Mouse (Mus musculus) liver, embryonic 15.5 days (tissue): Measurements from ENCODE around the gene Scimp. TPM values are rescaled to one million over a fixed set of nuclear protein-coding genes. Genes with fewer than 3 reads are reported as not detected.

ENCODE experiments used
- ATAC-seq: fragments of 200-750 bp; cut with Nextera tagmentation; 2 replicates; pipeline ENCODE4 v1.8.0; 2017; ENCODE audit warnings: moderate number of reproducible peaks, mild to moderate bottlenecking, moderate library complexity; ENCODE audit not compliant: insufficient read depth
- H3K27ac ChIP-seq: fragments of 300-500 bp; sonication (generic); replicated peaks from 2 replicates; pipeline ENCODE4 v1.5.1; 2015; ENCODE audit warnings: mild to moderate bottlenecking, inconsistent platforms
- H3K27me3 ChIP-seq: fragments of 300-500 bp; sonication (generic); 2 replicates; pipeline ENCODE4 v1.6.1; 2015; ENCODE audit warnings: mild to moderate bottlenecking, inconsistent platforms
- H3K36me3 ChIP-seq: fragments of 300-500 bp; sonication (generic); replicated peaks from 2 replicates; pipeline ENCODE4 v1.6.1; 2015; ENCODE audit warnings: moderate library complexity, mild to moderate bottlenecking, inconsistent platforms
- H3K4me1 ChIP-seq: fragments of 300-500 bp; sonication (generic); replicated peaks from 2 replicates; pipeline ENCODE4 v1.6.1; 2015; ENCODE audit warnings: inconsistent platforms
- H3K4me2 ChIP-seq: fragments of 300-500 bp; sonication (generic); 2 replicates; pipeline ENCODE4 v1.6.1; 2015; ENCODE audit warnings: moderate library complexity, mild to moderate bottlenecking, inconsistent platforms
- H3K4me3 ChIP-seq: fragments of 300-500 bp; sonication (generic); replicated peaks from 2 replicates; pipeline ENCODE4 v1.5.1; 2015; ENCODE audit warnings: mild to moderate bottlenecking, inconsistent platforms
- H3K9ac ChIP-seq: fragments of 300-500 bp; sonication (generic); 2 replicates; pipeline ENCODE4 v1.6.1; 2015; ENCODE audit warnings: moderate library complexity, mild to moderate bottlenecking, inconsistent platforms
- H3K9me3 ChIP-seq: fragments of 300-500 bp; sonication (generic); replicated peaks from 2 replicates; pipeline ENCODE4 v1.6.1; 2016; ENCODE audit warnings: inconsistent platforms
- WGBS: fragments of 180-500 bp; shearing (Covaris S2); methylation state at CpG from one replicate; pipeline ENCODE4 v1.1.7; 2015; ENCODE audit warnings: mixed read lengths; ENCODE audit not compliant: insufficient replicate concordance; 5-methylcytosine and 5-hydroxymethylcytosine counted together
- polyA plus RNA-seq: library from polyadenylated mRNA; unstranded; fragments of >200 nt; fragmentation: Nextera tagmentation; extraction: Ambion mirVana; gene quantifications from 2 replicates; pipeline ENCODE4 v1.2.1, GENCODE M21; 2015

Gene Scimp
- polyA plus RNA-seq, 1 experiment from 2014 or later, result 0.47 TPM

GRCm38 (mm10) chr11:70811041-70811440 is 1.3 kb downstream of the Scimp start:
- WGBS, result 78% methylated on average over 5 of the region's 5 CpGs
- no peak overlapping the region for H3K4me2 ChIP-seq
- no peaks in the 10 kb centered on the region for H3K4me1 ChIP-seq
- no peak overlapping the region for H3K9ac ChIP-seq
- H3K4me3 ChIP-seq, result no peak overlapping the region
- no peak for ATAC-seq
- H3K36me3 ChIP-seq, result no peaks in the 10 kb centered on the region
- no peaks in the 10 kb centered on the region for H3K27me3 ChIP-seq
- no peaks in the 10 kb centered on the region for H3K9me3 ChIP-seq
- no peak overlapping the region for H3K27ac ChIP-seq

GRCm38 (mm10) chr11:70809011-70809410 is 3.4 kb downstream of the Scimp start:
- Histone ChIP-seq H3K4me3 (no peak overlapping the region), H3K27ac (no peak overlapping the region), H3K27me3 (peaks cover 12% of the 10 kb centered on the region), H3K36me3 (no peaks in the 10 kb centered on the region), H3K4me1 (0 out of 2 replicates have a peak, but pooled peaks cover 4% of the 10 kb centered on the region), H3K4me2 (no peak overlapping the region), H3K9me3 (no peaks in the 10 kb centered on the region), H3K9ac (no peak overlapping the region)
- 32% methylated on average over 1 of the region's 1 CpGs for WGBS
- no peak for ATAC-seq

GRCm38 (mm10) chr11:70808101-70808500 is 4.3 kb downstream of the Scimp start:
- WGBS, result 33% methylated on average over 3 of the region's 3 CpGs

GRCm38 (mm10) chr11:70807630-70808029 is 4.8 kb downstream of the Scimp start:
- H3K9me3 ChIP-seq, result no peaks in the 10 kb centered on the region
- H3K9ac ChIP-seq, result no peak overlapping the region
- no peaks in the 10 kb centered on the region for H3K36me3 ChIP-seq
- no peak overlapping the region for H3K27ac ChIP-seq
- 33% methylated on average over 4 of the region's 4 CpGs for WGBS
- H3K4me3 ChIP-seq, result no peak overlapping the region
- 0 out of 2 replicates have a peak, but pooled peaks cover 4% of the 10 kb centered on the region for H3K4me1 ChIP-seq
- H3K4me2 ChIP-seq, result no peak overlapping the region
- no peak for ATAC-seq
- H3K27me3 ChIP-seq, result peaks cover 12% of the 10 kb centered on the region

More at GRCm38 (mm10) chr11:70808101-70808500, 4.3 kb downstream of the Scimp start:
- no peak overlapping the region for H3K4me2 ChIP-seq
- H3K27me3 ChIP-seq, result peaks cover 12% of the 10 kb centered on the region
- H3K9ac ChIP-seq, result no peak overlapping the region
- no peaks in the 10 kb centered on the region for H3K36me3 ChIP-seq
- 0 out of 2 replicates have a peak, but pooled peaks cover 4% of the 10 kb centered on the region for H3K4me1 ChIP-seq
- no peak overlapping the region for H3K4me3 ChIP-seq
- H3K27ac ChIP-seq, result no peak overlapping the region
- no peaks in the 10 kb centered on the region for H3K9me3 ChIP-seq
- ATAC-seq, result no peak

- no peaks in the 10 kb centered on the region for H3K9me3 ChIP-seq
- no peaks in the 10 kb centered on the region for H3K36me3 ChIP-seq
- no peak overlapping the region for H3K4me2 ChIP-seq
- no peak overlapping the region for H3K27ac ChIP-seq
- H3K4me3 ChIP-seq, result no peak overlapping the region
- no peak overlapping the region for H3K9ac ChIP-seq
- no peak for ATAC-seq
- 0 out of 2 replicates have a peak, but pooled peaks cover 4% of the 10 kb centered on the region for H3K4me1 ChIP-seq
- peaks cover 12% of the 10 kb centered on the region for H3K27me3 ChIP-seq
- 15% methylated on average over 4 of the region's 4 CpGs for WGBS
These were observed 5.7 kb downstream of the Scimp start for GRCm38 (mm10) chr11:70806697-70807096.

GRCm38 (mm10) chr11:70805641-70806175 is 6.7 kb downstream of the Scimp start:
- Histone ChIP-seq H3K36me3 (no peaks in the 10 kb centered on the region), H3K27me3 (peaks cover 12% of the 10 kb centered on the region), H3K4me2 (no peak overlapping the region), H3K4me1 (0 out of 2 replicates have a peak, but pooled peaks cover 4% of the 10 kb centered on the region), H3K9me3 (no peaks in the 10 kb centered on the region), H3K9ac (no peak overlapping the region), H3K27ac (0 out of 2 replicates have a peak overlapping the region, but pooled peaks have one; percentile 33), H3K4me3 (no peak overlapping the region)
- WGBS, result 38% methylated on average over 8 of the region's 8 CpGs
- no peak for ATAC-seq

GRCm38 (mm10) chr11:70804395-70804794 is 8.0 kb downstream of the Scimp start:
- H3K27ac ChIP-seq, result no peak overlapping the region
- 0 out of 2 replicates have a peak, but pooled peaks cover 4% of the 10 kb centered on the region for H3K4me1 ChIP-seq
- no peak overlapping the region for H3K4me2 ChIP-seq
- H3K9ac ChIP-seq, result no peak overlapping the region
- no peak overlapping the region for H3K4me3 ChIP-seq
- H3K27me3 ChIP-seq, result peaks cover 12% of the 10 kb centered on the region
- WGBS, result 44% methylated on average over 3 of the region's 3 CpGs
- H3K36me3 ChIP-seq, result no peaks in the 10 kb centered on the region
- no peak for ATAC-seq
- no peaks in the 10 kb centered on the region for H3K9me3 ChIP-seq

GRCm38 (mm10) chr11:70803711-70804200 is 8.6 kb downstream of the Scimp start:
- Histone ChIP-seq H3K4me3 (no peak overlapping the region), H3K27ac (no peak overlapping the region), H3K36me3 (no peaks in the 10 kb centered on the region), H3K9me3 (no peaks in the 10 kb centered on the region), H3K27me3 (peaks cover 12% of the 10 kb centered on the region), H3K4me2 (no peak overlapping the region), H3K4me1 (0 out of 2 replicates have a peak, but pooled peaks cover 4% of the 10 kb centered on the region), H3K9ac (no peak overlapping the region)
- 18% methylated on average over 6 of the region's 6 CpGs for WGBS
- no peak for ATAC-seq

- Histone ChIP-seq H3K9me3 (no peaks in the 10 kb centered on the region), H3K27me3 (peaks cover 12% of the 10 kb centered on the region), H3K4me1 (0 out of 2 replicates have a peak, but pooled peaks cover 4% of the 10 kb centered on the region), H3K4me3 (no peak overlapping the region), H3K4me2 (no peak overlapping the region), H3K36me3 (no peaks in the 10 kb centered on the region), H3K27ac (no peak overlapping the region), H3K9ac (no peak overlapping the region)
- 38% methylated on average over 2 of the region's 2 CpGs for WGBS
- no peak for ATAC-seq
These were observed 9.5 kb downstream of the Scimp start for GRCm38 (mm10) chr11:70802865-70803261.

GRCm38 (mm10) chr11:70802208-70802864 is 10.1 kb downstream of the Scimp start:
- no peak for ATAC-seq
- H3K27me3 ChIP-seq, result peaks cover 12% of the 10 kb centered on the region
- no peak overlapping the region for H3K4me2 ChIP-seq
- 63% methylated on average over 2 of the region's 2 CpGs for WGBS
- no peaks in the 10 kb centered on the region for H3K36me3 ChIP-seq
- no peak overlapping the region for H3K9ac ChIP-seq
- H3K4me1 ChIP-seq, result 0 out of 2 replicates have a peak, but pooled peaks cover 4% of the 10 kb centered on the region
- no peak overlapping the region for H3K27ac ChIP-seq
- H3K9me3 ChIP-seq, result no peaks in the 10 kb centered on the region
- no peak overlapping the region for H3K4me3 ChIP-seq

- Histone ChIP-seq H3K27me3 (no peaks in the 10 kb centered on the region), H3K4me2 (no peak overlapping the region), H3K27ac (no peak overlapping the region), H3K9ac (no peak overlapping the region), H3K4me1 (no peaks in the 10 kb centered on the region), H3K36me3 (no peaks in the 10 kb centered on the region), H3K9me3 (no peaks in the 10 kb centered on the region), H3K4me3 (no peak overlapping the region)
- ATAC-seq, result no peak
- WGBS, result 65% methylated on average over 1 of the region's 1 CpGs
These were observed 20.0 kb downstream of the Scimp start for GRCm38 (mm10) chr11:70792409-70792808.
